Mouse (Mus musculus): ENCODE data around the gene Apbb2. TPM values are rescaled to one million over a fixed set of nuclear protein-coding genes. Genes with fewer than 3 reads are reported as not detected.

Apbb2 gene
- polyA plus RNA-seq, 1 experiment from 2014 or later: 36.8 TPM

DNA sequence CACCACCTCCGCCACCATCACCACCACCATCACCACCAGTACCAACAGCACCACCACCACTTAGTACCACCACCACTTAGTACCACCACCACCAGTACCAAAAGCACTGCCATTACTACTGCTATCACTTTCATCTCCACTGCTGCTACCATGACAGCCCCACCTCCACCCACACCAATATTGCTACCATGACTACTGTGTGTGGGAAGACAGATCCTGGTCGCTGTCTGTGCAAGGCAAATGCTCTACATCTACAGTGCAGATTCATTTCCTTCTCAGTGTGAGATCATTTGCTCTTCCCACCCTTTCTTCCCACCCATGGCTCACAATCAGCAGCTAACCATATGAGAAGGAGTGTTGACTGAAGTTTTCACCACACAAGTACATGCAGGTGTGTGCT is 315.7 kb downstream of the Apbb2 start:
- no peak for DNase-seq (ENCODE audit: low spot score)
- 93% methylated on average over 2 of the region's 2 CpGs for WGBS
- no peak overlapping the region for H3K27ac ChIP-seq (replicated peaks)
- no peaks in the 10 kb centered on the region for H3K4me1 ChIP-seq
- H3K36me3 ChIP-seq (replicated peaks): peaks cover 11% of the 10 kb centered on the region
- H3K27me3 ChIP-seq (replicated peaks; ENCODE audit: low read depth, poor library complexity, severe bottlenecking): no peaks in the 10 kb centered on the region
- H3K4me3 ChIP-seq: no peak overlapping the region
- H3K9me3 ChIP-seq: no peaks in the 10 kb centered on the region

DNA sequence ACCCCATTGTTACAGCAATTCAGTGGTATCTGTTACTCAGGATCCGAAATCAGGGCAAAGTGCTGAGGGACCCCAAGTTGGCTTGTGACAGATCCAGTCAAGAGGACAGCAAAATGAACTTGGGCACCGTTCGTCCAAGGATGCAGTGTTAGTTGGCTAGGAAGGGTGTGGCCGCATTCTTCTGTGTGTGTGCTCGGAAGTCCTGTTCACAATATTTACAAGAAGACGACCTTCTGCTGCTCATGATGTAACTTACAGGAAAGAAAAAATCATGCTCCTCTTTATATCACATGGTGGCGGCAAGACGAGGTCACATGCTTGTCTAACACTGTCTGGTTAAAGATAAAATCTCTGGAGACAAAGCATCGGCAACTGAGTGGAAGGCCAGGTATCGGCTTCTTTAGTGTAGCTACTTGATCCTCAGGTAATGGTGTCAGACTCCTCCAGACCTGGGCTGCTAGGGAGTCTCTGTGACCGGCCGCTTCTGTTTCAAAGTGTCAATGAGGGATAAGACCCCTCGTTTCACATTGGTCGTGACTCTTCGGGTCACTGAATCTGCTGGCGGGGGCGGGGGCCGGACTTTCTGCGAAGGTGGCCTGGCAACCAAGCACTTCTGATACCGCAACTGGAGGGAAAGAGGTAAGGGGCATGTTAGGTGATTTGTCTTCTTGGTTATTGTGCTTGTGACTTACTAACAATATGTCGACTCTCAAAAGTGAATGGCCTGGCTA is 316.3 kb downstream of the Apbb2 start:
- H3K4me3 ChIP-seq: no peak overlapping the region
- 92% methylated on average over 21 of the region's 21 CpGs for WGBS
- no peak overlapping the region for H3K27ac ChIP-seq (replicated peaks)
- H3K36me3 ChIP-seq (replicated peaks): peaks cover 11% of the 10 kb centered on the region
- no peaks in the 10 kb centered on the region for H3K9me3 ChIP-seq
- H3K27me3 ChIP-seq (replicated peaks; ENCODE audit: low read depth, poor library complexity, severe bottlenecking): no peaks in the 10 kb centered on the region
- DNase-seq (ENCODE audit: low spot score): no peak
- no peaks in the 10 kb centered on the region for H3K4me1 ChIP-seq

DNA sequence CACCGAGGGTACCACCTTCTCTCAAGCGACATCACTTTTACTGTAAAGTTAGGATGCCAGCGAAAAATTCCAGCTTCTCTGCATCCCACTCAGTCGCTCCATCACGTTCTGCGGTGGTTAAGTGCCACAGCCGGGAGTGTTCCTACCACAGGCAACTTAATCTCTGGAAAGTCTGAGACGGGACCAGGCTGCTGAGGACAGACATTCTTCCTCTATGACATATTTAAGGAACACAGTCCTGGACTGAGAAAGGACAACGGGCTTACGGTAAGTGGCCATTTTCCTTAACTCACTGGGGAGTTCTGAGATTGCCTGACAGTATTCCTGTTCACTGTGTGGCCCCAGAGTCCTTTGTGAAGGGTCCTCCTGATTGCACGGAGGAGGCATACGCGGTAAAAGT is 318.0 kb downstream of the Apbb2 start:
- Histone ChIP-seq H3K36me3 (replicated peaks) (peaks cover 11% of the 10 kb centered on the region), H3K9me3 (no peaks in the 10 kb centered on the region), H3K27ac (replicated peaks) (no peak overlapping the region), H3K4me3 (no peak overlapping the region), H3K4me1 (no peaks in the 10 kb centered on the region), H3K27me3 (replicated peaks; ENCODE audit: low read depth, poor library complexity, severe bottlenecking) (no peaks in the 10 kb centered on the region)
- no peak for DNase-seq (ENCODE audit: low spot score)
- WGBS: 91% methylated on average over 13 of the region's 13 CpGs

DNA sequence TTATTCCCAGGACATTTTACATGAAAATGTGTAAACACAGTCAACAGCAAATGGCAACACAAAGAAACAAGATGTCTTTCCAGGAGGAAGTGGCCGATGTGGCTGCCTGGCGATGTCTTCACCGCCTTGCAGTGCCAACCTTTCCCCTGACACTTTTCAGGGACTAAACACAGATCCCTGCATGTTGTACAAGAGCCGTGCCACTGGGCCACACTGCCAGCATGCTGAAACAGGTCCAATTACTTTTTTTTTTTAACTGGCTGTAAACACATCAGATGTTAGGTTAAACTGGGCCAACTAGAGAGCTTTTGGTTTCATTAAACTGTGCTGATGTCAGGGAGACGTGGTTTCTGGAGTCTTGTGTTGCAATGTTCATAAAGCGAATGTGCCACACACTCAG is 319.7 kb downstream of the Apbb2 start:
- DNase-seq (ENCODE audit: low spot score): no peak
- H3K27ac ChIP-seq (replicated peaks): no peak overlapping the region
- no peaks in the 10 kb centered on the region for H3K27me3 ChIP-seq (replicated peaks; ENCODE audit: low read depth, poor library complexity, severe bottlenecking)

DNA sequence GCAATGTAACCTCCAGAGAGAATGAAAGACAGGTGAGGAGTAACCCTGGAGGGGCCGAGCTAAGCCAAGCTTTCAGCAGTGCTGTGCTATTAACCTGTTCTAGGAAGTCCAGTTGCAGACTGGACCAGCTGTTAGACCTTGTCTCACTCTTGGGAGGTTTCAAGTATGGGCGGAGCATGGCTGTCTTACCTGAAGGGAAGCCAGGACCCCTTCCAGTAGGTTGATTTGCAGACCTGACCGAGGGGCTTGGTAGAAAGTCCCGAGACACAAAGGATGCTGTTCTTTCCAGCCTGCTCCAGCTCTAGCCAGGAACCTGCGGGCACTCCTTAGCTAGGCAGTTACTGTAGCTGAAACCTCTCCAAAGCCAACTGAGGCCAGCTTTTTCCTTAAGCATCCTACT is 322.5 kb downstream of the Apbb2 start:
- H3K27ac ChIP-seq (replicated peaks): no peak overlapping the region
- no peaks in the 10 kb centered on the region for H3K9me3 ChIP-seq
- WGBS: 90% methylated on average over 5 of the region's 5 CpGs
- no peaks in the 10 kb centered on the region for H3K4me1 ChIP-seq
- no peak for DNase-seq (ENCODE audit: low spot score)
- H3K36me3 ChIP-seq (replicated peaks): no peaks in the 10 kb centered on the region; the same call in 1 of the 2 replicates
- no peaks in the 10 kb centered on the region for H3K27me3 ChIP-seq (replicated peaks; ENCODE audit: low read depth, poor library complexity, severe bottlenecking)
- H3K4me3 ChIP-seq: no peak overlapping the region

More for the DNA sequence above, 319.7 kb downstream of the Apbb2 start:
- no peaks in the 10 kb centered on the region for H3K9me3 ChIP-seq
- peaks cover 11% of the 10 kb centered on the region for H3K36me3 ChIP-seq (replicated peaks)
- 91% methylated on average over 6 of the region's 6 CpGs for WGBS
- no peak overlapping the region for H3K4me3 ChIP-seq
- no peaks in the 10 kb centered on the region for H3K4me1 ChIP-seq

DNA sequence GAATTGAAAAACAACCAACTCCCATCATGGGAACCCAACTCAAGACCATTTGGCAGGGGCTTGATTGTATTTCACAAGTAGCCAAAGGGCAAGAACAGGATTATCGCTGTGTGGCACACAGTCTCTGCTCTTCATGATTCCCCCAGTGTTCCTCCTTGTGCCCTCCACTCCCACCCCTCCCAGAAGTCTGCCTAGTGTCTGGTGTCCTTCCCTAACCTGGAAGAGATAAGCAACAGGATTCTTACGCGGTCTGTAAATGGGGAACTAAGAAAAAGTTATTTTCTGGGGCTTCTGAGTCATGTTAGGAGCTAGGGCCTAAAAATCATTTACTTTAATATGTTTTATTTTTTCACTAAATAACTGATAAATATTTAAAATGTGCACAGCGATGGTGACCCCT is 323.6 kb downstream of the Apbb2 start:
- peaks cover 5% of the 10 kb centered on the region; the same call in 1 of the 2 replicates for H3K9me3 ChIP-seq

DNA sequence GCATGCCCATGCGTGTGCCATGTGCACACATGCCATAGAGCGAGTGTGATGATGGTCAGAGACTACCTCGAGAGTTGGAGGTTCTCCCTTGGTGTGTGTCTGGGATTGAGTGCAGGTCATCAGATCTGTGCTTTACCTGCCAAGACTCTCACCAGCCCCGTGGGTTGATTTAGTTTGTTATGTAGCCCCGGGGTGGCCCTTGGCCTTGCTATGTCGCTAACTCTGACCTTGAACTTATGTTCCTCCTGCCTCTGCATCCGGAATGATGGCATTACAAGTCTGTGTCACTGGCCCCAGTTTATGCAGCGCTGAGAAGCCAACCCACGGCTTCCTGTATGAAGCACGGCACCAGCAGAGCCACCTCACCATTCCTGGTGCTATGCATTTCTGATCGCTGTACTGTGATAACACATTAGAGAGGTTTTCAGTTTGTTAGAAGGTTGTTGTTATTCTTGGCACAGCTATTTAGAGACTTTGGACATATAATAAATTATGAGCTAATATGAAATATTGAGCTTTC is 324.4 kb downstream of the Apbb2 start:
- Histone ChIP-seq H3K27ac (replicated peaks) (no peak overlapping the region), H3K36me3 (replicated peaks) (no peaks in the 10 kb centered on the region), H3K4me3 (no peak overlapping the region), H3K9me3 (peaks cover 6% of the 10 kb centered on the region; the same call in 1 of the 2 replicates), H3K27me3 (replicated peaks; ENCODE audit: low read depth, poor library complexity, severe bottlenecking) (no peaks in the 10 kb centered on the region), H3K4me1 (no peaks in the 10 kb centered on the region)
- DNase-seq (ENCODE audit: low spot score): no peak
- 92% methylated on average over 11 of the region's 11 CpGs for WGBS

More for the DNA sequence above, 323.6 kb downstream of the Apbb2 start:
- H3K4me3 ChIP-seq: no peak overlapping the region
- no peaks in the 10 kb centered on the region for H3K36me3 ChIP-seq (replicated peaks)
- 91% methylated on average over 4 of the region's 4 CpGs for WGBS
- H3K27me3 ChIP-seq (replicated peaks; ENCODE audit: low read depth, poor library complexity, severe bottlenecking): no peaks in the 10 kb centered on the region
- DNase-seq (ENCODE audit: low spot score): no peak
- no peaks in the 10 kb centered on the region for H3K4me1 ChIP-seq
- no peak overlapping the region for H3K27ac ChIP-seq (replicated peaks)

DNA sequence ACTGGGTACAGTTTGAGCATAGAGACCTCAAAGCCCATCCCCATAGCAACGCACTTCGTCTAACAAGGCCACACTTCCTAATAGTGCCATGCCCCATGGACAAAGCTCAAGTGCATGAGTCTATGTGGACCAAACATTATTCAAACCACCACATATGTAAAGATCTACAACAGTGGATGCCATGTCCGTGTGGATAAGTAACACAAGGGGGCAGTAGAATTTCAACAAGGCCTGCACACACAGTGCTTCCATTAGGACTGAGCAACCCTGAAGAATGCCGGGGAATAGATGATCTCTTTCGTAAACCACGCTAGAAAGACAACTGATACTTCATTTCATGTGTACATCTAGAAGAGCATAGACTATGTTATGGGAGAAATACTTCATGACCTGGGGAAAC is 337.8 kb downstream of the Apbb2 start:
- Histone ChIP-seq H3K27me3 (replicated peaks; ENCODE audit: low read depth, poor library complexity, severe bottlenecking) (no peaks in the 10 kb centered on the region), H3K4me3 (no peak overlapping the region), H3K36me3 (replicated peaks) (no peaks in the 10 kb centered on the region), H3K27ac (replicated peaks) (no peak overlapping the region), H3K9me3 (no peaks in the 10 kb centered on the region), H3K4me1 (no peaks in the 10 kb centered on the region)
- no peak for DNase-seq (ENCODE audit: low spot score)
- 72% methylated on average over 6 of the region's 6 CpGs for WGBS

DNA sequence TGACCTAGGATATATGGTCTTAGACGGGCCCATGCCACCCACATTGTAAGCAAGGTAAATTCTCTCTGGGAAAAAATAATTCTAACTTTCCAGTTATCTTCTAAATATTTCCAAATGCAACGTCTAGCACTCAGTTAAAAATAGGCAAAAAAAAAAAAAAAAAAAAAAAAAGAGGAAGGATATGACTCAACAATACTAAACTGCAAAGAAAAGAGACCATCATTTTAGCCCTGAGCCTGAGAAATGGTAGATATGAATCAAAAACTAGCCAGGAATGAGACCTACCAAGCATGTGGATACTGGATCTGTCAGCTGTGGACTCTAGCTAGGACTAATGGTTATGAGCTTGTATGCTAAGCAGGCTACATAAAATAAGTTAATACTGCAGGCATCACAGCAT is 338.9 kb downstream of the Apbb2 start:
- H3K36me3 ChIP-seq (replicated peaks): no peaks in the 10 kb centered on the region
- no peak overlapping the region for H3K4me3 ChIP-seq
- no peaks in the 10 kb centered on the region for H3K27me3 ChIP-seq (replicated peaks; ENCODE audit: low read depth, poor library complexity, severe bottlenecking)
- H3K9me3 ChIP-seq: no peaks in the 10 kb centered on the region
- 79% methylated on average over 2 of the region's 2 CpGs for WGBS
- no peak overlapping the region for H3K27ac ChIP-seq (replicated peaks)
- no peak for DNase-seq (ENCODE audit: low spot score)
- no peaks in the 10 kb centered on the region for H3K4me1 ChIP-seq

DNA sequence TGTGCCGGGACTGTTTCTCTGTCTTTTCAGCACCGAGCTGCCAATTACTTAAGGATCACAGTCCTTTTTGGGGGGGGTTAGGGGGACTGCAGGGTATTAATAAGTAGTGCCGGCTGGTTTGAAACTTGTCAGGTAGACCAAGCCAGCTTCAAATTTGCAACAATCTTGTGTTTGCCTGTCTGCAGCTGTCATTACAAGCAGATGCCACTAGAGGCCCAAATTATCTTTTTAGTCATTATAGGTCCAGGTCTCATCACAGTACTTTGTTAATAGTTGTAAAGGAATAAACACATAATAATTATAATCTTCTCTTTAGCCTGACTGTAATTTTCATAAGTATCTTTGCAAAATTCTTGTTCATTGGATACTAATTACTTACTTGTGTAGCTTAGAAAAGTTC is 344.2 kb downstream of the Apbb2 start:
- Histone ChIP-seq H3K9me3 (no peaks in the 10 kb centered on the region), H3K4me1 (no peaks in the 10 kb centered on the region), H3K36me3 (replicated peaks) (no peaks in the 10 kb centered on the region), H3K27me3 (replicated peaks; ENCODE audit: low read depth, poor library complexity, severe bottlenecking) (no peaks in the 10 kb centered on the region), H3K27ac (replicated peaks) (no peak overlapping the region), H3K4me3 (no peak overlapping the region)
- WGBS: 65% methylated on average over 3 of the region's 3 CpGs
- DNase-seq (ENCODE audit: low spot score): no peak

DNA sequence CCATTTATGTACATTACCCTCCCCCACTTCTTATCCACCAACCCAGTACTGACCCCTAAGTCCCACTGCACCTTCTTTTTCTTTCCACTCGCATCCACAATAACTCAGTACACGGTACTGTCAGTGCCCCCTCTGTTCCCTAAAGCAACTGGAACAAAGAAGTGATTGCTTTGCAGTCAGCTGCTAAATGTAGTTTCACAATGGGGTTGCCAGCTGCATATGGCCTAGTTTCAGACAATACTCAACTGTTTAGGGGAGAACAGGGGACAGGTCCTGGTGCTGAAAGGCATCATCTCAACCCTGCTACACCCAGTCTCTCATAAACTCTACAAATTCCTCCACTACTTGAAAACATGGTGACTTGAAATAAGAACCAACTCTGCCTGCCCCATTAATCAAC is 347.4 kb downstream of the Apbb2 start:
- WGBS: 50% methylated on average over 2 of the region's 2 CpGs
- Histone ChIP-seq H3K9me3 (no peaks in the 10 kb centered on the region), H3K36me3 (replicated peaks) (no peaks in the 10 kb centered on the region), H3K27me3 (replicated peaks; ENCODE audit: low read depth, poor library complexity, severe bottlenecking) (no peaks in the 10 kb centered on the region), H3K4me3 (no peak overlapping the region), H3K4me1 (no peaks in the 10 kb centered on the region), H3K27ac (replicated peaks) (no peak overlapping the region)
- no peak for DNase-seq (ENCODE audit: low spot score)

DNA sequence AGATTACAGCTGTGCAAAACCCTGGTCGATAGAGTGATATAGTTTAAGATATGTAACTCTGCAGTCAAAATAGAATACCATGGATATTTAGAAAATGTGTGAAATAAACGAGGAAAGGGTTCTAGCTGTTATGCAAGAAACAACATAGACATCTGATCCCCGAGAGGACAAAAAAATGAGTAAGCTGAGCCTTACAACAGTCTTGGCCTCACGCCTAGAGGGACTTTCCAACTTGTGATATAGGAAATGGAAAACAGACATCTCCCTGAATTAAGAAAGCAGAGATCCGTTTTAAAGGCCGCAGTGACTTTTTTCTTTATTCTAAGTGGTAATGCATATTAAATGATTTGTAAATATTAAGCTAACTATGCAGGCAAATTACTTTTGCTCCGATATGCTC is 349.0 kb downstream of the Apbb2 start:
- DNase-seq (ENCODE audit: low spot score): no peak
- Histone ChIP-seq H3K36me3 (replicated peaks) (no peaks in the 10 kb centered on the region), H3K4me1 (no peaks in the 10 kb centered on the region), H3K9me3 (no peaks in the 10 kb centered on the region), H3K4me3 (no peak overlapping the region), H3K27ac (replicated peaks) (no peak overlapping the region), H3K27me3 (replicated peaks; ENCODE audit: low read depth, poor library complexity, severe bottlenecking) (no peaks in the 10 kb centered on the region)
- WGBS: 73% methylated on average over 7 of the region's 7 CpGs

DNA sequence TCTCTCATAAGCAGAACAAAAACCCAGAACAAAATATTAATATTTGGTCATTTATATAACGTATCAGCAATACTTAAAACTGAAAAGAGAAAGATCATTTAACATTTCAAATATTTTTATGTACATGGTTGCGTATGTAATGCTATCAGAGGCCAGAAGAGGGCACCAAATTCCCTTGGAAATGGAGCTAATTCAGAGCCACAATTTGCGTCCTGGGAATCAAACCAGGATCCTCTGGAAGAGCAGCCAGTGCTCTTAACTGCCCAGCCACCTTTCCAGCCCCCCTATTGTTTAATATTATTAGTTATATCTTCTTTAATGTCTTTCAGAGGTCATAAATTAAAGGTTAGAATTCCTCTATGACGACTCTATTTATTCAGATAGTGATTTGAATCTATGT is 355.2 kb downstream of the Apbb2 start:
- Histone ChIP-seq H3K27ac (replicated peaks) (no peak overlapping the region), H3K9me3 (no peaks in the 10 kb centered on the region), H3K27me3 (replicated peaks; ENCODE audit: low read depth, poor library complexity, severe bottlenecking) (peaks cover 30% of the 10 kb centered on the region), H3K4me3 (no peak overlapping the region), H3K4me1 (peaks cover 9% of the 10 kb centered on the region; the same call in 1 of the 2 replicates), H3K36me3 (replicated peaks) (no peaks in the 10 kb centered on the region)
- WGBS: 30% methylated on average over 4 of the region's 4 CpGs
- DNase-seq (ENCODE audit: low spot score): peak; percentile 43

Data from embryonic facial prominence, embryonic 10.5 days (tissue).